Mouse (Mus musculus) spleen, adult 2 months (tissue): ENCODE measurements around the gene Kcnj14.

ENCODE experiments used
- CTCF ChIP-seq: fragments of 200-500 bp; IDR thresholded peaks from 2 replicates; pipeline ENCODE4 v1.5.1; 2011; ENCODE audit warnings: mild to moderate bottlenecking, inconsistent platforms; ENCODE audit not compliant: insufficient read depth, insufficient read length, insufficient replicate concordance; ENCODE audit errors: extremely low read depth
- POLR2A ChIP-seq: fragments of 200-500 bp; IDR thresholded peaks from 2 replicates; pipeline ENCODE4 v1.6.1; 2011; ENCODE audit warnings: low read depth, low read length, inconsistent platforms

GRCm38 (mm10) chr7:45815323-45815983 is 9.1 kb downstream of the Kcnj14 start:
- TF ChIP-seq CTCF (no peak), POLR2A (no peak)
